Mouse (Mus musculus): Measurements from ENCODE around the gene Ddr2. TPM values are rescaled to one million over a fixed set of nuclear protein-coding genes. Genes with fewer than 3 reads are reported as not detected.

Ddr2 gene
- polyA plus RNA-seq, 1 experiment from 2014 or later = 85.2 TPM

Other genes with a start within 250 kb of the Ddr2 start
- gene Ccdc190, start 182.1 kb downstream of the Ddr2 start, polyA plus RNA-seq (2014; fragmentation: Nextera tagmentation; extraction: Ambion mirVana) = 0.42 and 0.50 TPM in 2 replicates
- 13.9 and 18.0 TPM in 2 replicates for gene Hsd17b7, start 141.5 kb downstream of the Ddr2 start, polyA plus RNA-seq (2014; fragmentation: Nextera tagmentation; extraction: Ambion mirVana)
- gene Uap1, start 64.2 kb upstream of the Ddr2 start, polyA plus RNA-seq (2014; fragmentation: Nextera tagmentation; extraction: Ambion mirVana) = 72.9 and 75.4 TPM in 2 replicates
- 10.1 and 11.2 TPM in 2 replicates for gene Uhmk1, start 104.6 kb upstream of the Ddr2 start, polyA plus RNA-seq (2014; fragmentation: Nextera tagmentation; extraction: Ambion mirVana)
- not detected in 2 replicates for gene Sh2d1b2, start 122.0 kb upstream of the Ddr2 start, polyA plus RNA-seq (2014; fragmentation: Nextera tagmentation; extraction: Ambion mirVana)
- gene Sh2d1b1, start 166.6 kb upstream of the Ddr2 start, polyA plus RNA-seq (2014; fragmentation: Nextera tagmentation; extraction: Ambion mirVana) = 0.13 and 0.15 TPM in 2 replicates
- gene Gm7694, start 195.6 kb upstream of the Ddr2 start, polyA plus RNA-seq (2014; fragmentation: Nextera tagmentation; extraction: Ambion mirVana) = 2.9 and 3.0 TPM in 2 replicates
- gene Spata46, start 198.0 kb upstream of the Ddr2 start, polyA plus RNA-seq (2014; fragmentation: Nextera tagmentation; extraction: Ambion mirVana) = 0.24 and 1.5 TPM in 2 replicates